Mouse (Mus musculus): ENCODE measurements around the gene Cnn2.

GRCm38 (mm10) chr10:80016931-80017330 is 28.5 kb downstream of the Cnn2 start:
- TF ChIP-seq POLR2A (IDR thresholded peaks at IDR 0.05; ENCODE audit: control insufficient read depth, low read depth, low read length) (no peak), CTCF (IDR thresholded peaks at IDR 0.05; ENCODE audit: control insufficient read depth, insufficient read depth, insufficient replicate concordance, low read depth, low read length) (no peak)

Data from testis, adult 2 months (tissue).